Mouse (Mus musculus) lung, postnatal 14 days (tissue): ENCODE data around the gene Cldnd2.
"Not testable (repeated sequence)": the region's sequence is repeated elsewhere in the genome, so short reads cannot be mapped to it uniquely, and the experiment has no call there.

Experiments
- DNase-seq: peaks from one replicate; pipeline ENCODE4 v3.0.0; 2021

Gene Cldnd2

GRCm38 (mm10) chr7:43440482-43440881, at the start of gene Cldnd2:
Gene Cldnd2 (plus strand): TSS chr7:43440782.
- no peak for DNase-seq

DNA sequence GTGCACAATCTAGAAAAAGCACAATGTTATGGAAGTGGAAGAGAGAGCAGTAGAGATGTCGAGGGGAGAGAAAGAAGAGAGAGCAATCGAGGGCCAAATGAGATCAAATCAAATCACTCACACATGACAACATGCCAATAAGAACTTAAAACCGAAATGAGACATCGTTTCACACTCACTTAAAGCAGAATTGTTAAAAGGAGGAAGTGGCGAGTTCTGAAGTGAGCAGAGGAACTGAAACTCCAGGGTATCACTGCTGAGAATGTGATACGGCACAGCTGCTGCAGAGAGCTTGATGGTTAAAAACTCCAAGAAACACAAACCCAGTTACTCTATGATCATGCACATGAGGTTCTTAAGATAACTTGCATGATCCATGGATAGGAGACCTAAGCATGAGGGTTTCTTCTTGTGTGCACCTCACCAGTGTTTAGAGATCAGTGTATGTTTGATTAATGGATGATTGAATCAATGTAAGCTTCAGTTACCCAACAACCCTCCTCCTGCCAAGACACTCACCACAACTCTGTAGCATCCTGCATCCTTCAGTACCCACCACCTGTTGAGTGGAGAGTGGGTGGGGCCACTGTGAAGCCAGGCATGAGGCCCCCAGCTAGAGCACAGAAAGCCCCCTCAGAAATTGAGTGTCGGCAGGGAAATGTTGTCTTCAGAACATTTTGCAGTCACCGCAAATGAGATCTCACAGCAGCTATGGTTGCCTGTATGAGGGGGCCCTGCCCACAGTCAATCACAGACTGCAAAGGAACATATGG, 48.0 kb upstream of the Cldnd2 start:
- no peak for DNase-seq

DNA sequence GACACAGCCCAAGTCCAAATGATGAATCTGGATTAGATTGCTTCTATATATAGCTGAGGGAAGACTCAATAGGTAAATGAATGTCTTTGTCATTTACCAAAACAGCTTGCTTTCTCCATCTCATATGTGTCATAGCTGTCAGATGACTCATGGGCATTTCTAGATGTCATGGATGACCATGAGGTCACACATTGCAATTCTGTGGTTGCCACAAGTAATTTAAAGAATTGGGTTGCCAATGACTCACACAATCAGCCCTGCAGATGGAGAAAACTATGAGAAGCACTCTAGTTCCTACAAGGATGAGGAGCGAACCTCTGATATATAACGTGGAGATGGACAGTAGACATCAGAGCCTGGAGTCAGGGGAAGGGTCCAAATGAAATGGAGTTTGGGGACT, 41.1 kb upstream of the Cldnd2 start:
- DNase-seq, result no peak

GRCm38 (mm10) chr7:43402718-43403117, 37.9 kb upstream of the Cldnd2 start:
- DNase-seq, result no peak

- no peak for DNase-seq
Measured at GRCm38 (mm10) chr7:43407573-43407972, 33.0 kb upstream of the Cldnd2 start.

DNA sequence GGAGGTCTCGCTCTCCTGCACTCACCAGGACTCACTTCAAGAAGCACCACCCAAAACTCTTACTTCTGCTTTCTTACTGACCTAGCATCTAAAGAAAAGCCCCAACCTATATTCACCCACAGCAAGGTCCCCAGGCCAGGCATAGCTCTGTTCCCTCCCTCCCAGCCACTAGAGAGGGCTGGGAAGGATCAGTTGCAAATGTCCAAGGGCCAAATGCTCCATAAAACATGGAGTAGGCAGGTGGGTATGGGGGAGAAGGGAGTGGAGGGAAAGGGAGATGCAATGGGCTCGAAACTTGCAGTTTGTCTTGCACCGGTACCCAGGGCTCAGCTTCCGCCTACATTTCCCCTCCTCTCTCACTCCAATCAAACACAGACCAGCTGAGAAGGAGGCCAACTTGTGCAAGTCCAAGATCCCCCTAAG, 32.4 kb upstream of the Cldnd2 start, which contains the start of gene Siglecg:
Gene Siglecg (plus strand): TSS at position 74 of the 423 bp plus-strand sequence.
- no peak for DNase-seq

DNA sequence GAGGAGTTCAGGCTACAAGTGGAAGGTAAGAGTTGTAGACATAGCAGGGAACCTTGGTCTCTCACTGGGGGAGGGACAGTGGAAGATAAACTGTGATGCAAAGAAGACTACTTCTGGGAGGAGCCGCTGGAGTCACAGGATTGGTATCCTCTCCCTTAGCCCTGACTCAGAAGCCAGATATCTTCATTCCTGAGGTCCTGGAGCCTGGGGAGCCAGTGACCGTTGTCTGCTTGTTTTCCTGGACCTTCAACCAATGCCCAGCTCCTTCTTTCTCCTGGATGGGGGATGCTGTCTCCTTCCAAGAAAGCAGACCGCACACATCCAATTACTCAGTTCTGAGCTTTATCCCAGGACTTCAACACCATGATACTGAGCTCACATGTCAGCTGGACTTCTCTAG, 31.5 kb upstream of the Cldnd2 start:
- DNase-seq, result no peak

GRCm38 (mm10) chr7:43411724-43412123, 28.9 kb upstream of the Cldnd2 start:
- DNase-seq, result not testable (repeated sequence)

- no peak for DNase-seq
Measured at GRCm38 (mm10) chr7:43417298-43417697, 23.3 kb upstream of the Cldnd2 start.

- DNase-seq, result peak; percentile 92
Measured at GRCm38 (mm10) chr7:43422995-43423617, 17.5 kb upstream of the Cldnd2 start.

GRCm38 (mm10) chr7:43423991-43424625, 16.5 kb upstream of the Cldnd2 start:
- no peak for DNase-seq

DNA sequence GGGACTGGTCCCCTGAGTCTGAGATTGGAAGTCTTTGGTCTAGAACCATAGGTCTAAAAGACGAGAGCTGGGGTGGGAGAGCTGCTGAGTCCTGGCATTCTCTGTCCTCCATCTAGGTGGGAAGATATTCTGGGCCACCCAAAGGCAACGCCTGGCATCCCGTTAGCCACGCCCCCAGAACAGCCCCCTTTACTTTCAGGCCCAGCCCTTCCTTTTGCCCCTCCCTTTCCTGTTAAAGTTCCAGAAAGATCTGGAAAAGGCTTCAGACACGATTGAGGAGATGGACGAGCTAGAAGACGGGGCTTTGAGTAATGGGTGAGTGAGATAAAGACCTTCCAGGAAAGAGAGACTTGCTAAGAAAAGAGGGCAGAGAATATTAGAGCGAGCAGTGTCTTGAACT, 13.2 kb upstream of the Cldnd2 start, which contains the start of gene Lim2:
Gene Lim2 (plus strand): TSS at position 265 of the 400 bp plus-strand sequence.
- no peak for DNase-seq

DNA sequence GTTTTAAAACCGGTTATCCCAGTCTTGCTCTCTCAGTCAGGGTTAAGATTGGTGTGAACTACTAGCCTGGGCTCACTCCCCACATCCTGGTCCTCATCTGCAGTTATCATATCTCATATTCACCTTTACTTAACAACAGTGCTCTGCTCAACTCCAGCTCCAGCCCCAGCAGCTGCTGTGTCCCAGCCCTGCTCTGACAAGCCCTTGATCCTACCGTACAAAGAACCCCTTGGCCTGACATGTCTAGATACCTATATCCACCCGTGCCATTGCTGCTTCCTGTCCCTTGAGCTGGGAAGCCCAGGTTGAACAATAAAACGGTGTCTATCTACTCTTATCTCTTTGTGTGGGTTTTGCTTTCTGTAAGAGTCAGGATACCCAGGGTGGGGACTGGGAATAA, 11.1 kb upstream of the Cldnd2 start:
- no peak for DNase-seq

DNA sequence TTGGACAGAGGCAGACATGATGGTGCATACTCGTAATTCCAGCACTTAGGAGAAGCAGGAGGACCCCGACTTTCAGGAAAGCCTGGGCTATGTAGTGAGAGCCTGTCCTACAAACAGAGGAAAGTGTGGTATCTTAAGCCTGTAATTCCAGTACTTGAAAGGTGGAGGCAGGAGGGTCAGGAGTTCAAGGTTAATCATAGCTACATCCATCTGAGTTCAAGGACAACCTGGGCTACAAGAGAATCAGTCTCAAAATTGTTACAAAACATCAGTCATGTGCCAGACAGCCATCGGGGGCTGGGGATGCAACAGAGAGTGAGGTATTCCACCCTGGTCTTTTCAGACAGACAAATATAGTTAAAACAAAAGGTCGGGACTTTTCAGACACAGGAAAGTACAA, 7.7 kb upstream of the Cldnd2 start:
- DNase-seq, result no peak

DNA sequence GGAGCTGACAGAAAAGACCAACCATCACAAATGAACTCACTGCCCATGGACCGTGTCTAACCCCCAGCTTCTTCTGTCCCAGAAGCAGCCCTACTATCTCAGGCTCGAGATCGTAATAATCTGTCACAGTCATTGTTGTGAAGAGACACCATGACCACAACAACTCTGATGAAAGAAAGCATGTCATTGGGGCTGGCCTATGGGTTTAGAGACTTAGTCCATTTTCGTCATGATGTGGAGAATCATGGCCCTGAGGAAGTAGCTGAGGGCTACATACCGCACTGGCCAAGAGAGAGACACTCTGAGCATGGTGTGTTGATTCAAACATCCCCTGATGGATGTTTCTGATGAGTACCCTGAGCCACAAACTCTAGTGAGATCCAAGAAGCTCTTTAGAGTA, 5.9 kb upstream of the Cldnd2 start:
- DNase-seq, result no peak

DNA sequence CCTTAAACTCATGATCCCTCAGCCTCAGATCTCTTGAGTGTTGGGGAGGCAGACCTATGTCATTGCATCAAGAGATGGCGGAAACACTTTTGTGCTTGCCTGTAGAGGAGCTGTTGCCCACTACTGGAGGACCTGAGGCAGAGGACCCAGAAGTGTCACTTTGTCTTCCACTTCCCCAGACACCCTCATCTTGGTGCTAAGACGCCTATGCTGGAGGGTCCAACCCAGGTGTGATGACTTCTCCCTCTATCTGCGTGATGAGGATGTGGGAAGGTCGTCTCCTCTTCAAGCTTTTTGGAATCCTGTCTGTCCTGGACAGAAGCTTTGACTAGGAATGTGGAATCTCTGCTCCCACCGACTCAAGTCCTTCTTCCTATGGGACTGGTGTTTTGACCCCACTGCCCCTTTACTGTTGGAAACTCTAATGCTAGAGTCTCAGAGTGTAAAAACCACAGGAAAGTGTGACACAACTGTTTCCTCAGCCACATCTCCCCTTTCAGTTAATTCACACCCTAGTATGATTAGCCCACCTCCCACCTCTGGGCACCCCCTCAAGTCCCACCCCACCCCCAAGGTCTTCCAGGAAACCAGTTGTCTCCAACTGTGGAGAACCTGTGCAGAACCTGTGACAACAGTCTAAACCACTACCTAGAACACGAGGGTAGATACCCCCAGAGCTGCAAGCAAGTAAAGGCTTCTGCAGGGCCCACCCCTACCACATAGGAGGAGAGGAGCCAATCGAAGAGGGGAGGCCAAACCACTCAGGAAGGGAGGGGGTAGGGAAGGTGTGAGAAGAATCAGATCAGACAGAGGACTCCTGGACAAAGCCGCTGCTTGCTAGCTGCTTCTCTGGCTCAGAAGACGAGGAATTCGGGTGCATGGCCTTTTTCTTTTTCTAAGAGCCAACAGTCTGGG, 4.0 kb upstream of the Cldnd2 start, which contains the start of gene Nkg7:
Gene Nkg7 (plus strand): TSS at position 733 of the 915 bp plus-strand sequence.
- no peak for DNase-seq

- no peak for DNase-seq
Measured at GRCm38 (mm10) chr7:43438611-43439010, 2.0 kb upstream of the Cldnd2 start.

DNA sequence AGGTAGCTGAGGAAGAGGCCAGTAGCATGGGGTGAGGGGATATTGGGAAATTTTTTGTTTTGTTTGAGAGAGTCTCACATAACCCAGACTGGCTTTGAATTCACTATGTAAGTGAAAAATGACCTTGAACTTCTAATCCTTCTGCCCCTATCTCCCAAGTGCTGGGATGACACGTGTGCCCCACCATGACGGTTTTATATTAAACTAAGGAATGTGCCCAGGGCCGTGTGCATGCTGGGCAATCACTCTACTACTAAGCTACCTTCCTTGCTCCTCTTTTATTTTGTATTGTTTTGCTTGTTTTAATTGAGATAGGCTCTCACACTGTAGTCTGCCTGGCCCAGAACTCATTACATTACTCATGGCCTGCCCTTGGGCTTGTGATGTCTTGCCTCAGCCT, 489 bp downstream of the Cldnd2 start:
- no peak for DNase-seq

DNA sequence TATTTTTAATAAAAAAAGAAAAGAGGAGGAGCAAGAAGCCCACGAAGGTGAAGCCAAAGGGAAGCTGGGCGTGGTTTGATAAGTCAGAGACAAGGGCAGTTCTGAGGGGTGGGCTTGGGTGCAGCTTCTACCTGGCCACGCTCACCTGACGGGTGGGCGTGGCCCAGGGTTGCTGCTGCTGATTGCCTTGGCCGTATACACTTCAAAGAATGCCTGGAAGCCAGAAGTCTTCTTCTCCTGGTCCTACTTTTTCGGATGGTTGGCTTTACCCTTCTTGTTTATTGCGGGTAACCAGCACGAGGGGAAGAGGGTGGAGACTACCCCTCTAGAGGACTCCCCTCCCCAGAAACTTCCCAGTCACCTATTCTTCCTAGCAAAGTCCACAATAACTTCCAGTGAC, 2.1 kb downstream of the Cldnd2 start:
- DNase-seq, result peak; percentile 7

- DNase-seq, result peak; percentile 86
Measured at GRCm38 (mm10) chr7:43443126-43443916, 2.7 kb downstream of the Cldnd2 start.

DNA sequence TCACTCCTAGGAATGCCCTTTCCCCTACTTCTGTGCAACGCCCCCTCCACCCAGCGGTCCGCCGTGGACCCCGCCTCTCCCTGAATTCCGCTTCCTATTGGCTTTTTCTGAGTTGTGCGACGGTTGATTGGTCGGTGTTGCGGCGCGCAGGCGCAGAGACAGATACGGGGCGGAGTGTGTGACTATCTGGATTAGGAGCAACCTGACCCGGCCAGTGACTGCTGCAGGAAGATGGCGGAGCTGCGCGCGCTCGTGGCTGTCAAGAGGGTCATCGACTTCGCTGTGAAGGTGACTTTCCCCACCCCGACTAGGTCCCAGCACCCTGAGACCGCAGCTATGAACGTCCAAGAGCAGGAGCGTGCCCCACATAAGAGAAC, 3.3 kb downstream of the Cldnd2 start, which contains the start of the genes Etfb and Gm45233:
Gene Etfb (plus strand): TSS at position 167 of the 377 bp plus-strand sequence.
Gene Gm45233 (plus strand): TSS at position 212 of the 377 bp plus-strand sequence.
- peak; percentile 93 for DNase-seq

- DNase-seq, result no peak
Measured at GRCm38 (mm10) chr7:43447801-43448200, 7.2 kb downstream of the Cldnd2 start.
